Comparison of ENCODE assay signal across 10 mouse cellular contexts in genomic region chr5:102054511-102055093, GRCm38 (mm10). TPM values are rescaled to one million over a fixed set of nuclear protein-coding genes. Genes with fewer than 3 reads are reported as not detected.
DNase-seq lines count a peak whose midpoint lies in the region; ATAC-seq lines count a peak whose summit lies in the region.
"Had no signal": no experiment of that assay in that cellular context is flagged by ENCODE, and none has a peak within 500 bp of the region (broad histone marks: within the 10 kb centered on the region; RNA-seq: fewer than 3 reads in every experiment).

No protein-coding gene starts in this region.

- H3K27ac ChIP-seq in liver, embryonic 12.5 days, result no peak overlapping the region
- peak overlapping the region; percentile 78 for H3K27ac ChIP-seq in kidney, embryonic 14.5 days (ENCODE audit: low read depth, low read length)
- H3K27ac ChIP-seq: liver, embryonic 13.5 days had no signal

- no peaks in the 10 kb centered on the region for H3K9me3 ChIP-seq in liver, embryonic 12.5 days (replicated peaks)
- no peaks in the 10 kb centered on the region for H3K9me3 ChIP-seq in kidney, embryonic 14.5 days (ENCODE audit: control insufficient read depth, low read length)
- H3K9me3 ChIP-seq: liver, embryonic 13.5 days had no signal

- H3K4me3 ChIP-seq in liver, embryonic 12.5 days, result no peak overlapping the region
- no peak overlapping the region for H3K4me3 ChIP-seq in kidney, embryonic 14.5 days (ENCODE audit: low read length)
- H3K4me3 ChIP-seq: liver, embryonic 13.5 days had no signal

- H3K36me3 ChIP-seq in liver, embryonic 12.5 days, result no peaks in the 10 kb centered on the region
- no peaks in the 10 kb centered on the region for H3K36me3 ChIP-seq in kidney, embryonic 14.5 days (ENCODE audit: control insufficient read depth, insufficient read depth, low read length)

- peak; percentile 45 for DNase-seq in adrenal gland, adult 2 months
- no peak for DNase-seq in adrenal gland, postnatal 4 days (ENCODE audit: low spot score in 2 of 2)
- DNase-seq in liver, result no peak
- peak; percentile 40 for DNase-seq in lung, postnatal 25 days (ENCODE audit: low spot score)
- no peak for DNase-seq in spleen, postnatal 14 days (ENCODE audit: low spot score in 2 of 2)
- DNase-seq: liver, embryonic 13.5 days; right cerebral cortex, postnatal 25 days had no signal

- no peak overlapping the region for H3K4me2 ChIP-seq in liver, embryonic 12.5 days
- no peak overlapping the region for H3K4me2 ChIP-seq in kidney, embryonic 14.5 days (replicated peaks; ENCODE audit: low read depth, low read length)
- H3K4me2 ChIP-seq: liver, embryonic 13.5 days had no signal

- H3K9ac ChIP-seq in liver, embryonic 12.5 days, result no peak overlapping the region
- no peak overlapping the region for H3K9ac ChIP-seq in kidney, embryonic 14.5 days (ENCODE audit: low read depth, low read length)
- H3K9ac ChIP-seq: liver, embryonic 13.5 days had no signal

- H3K27me3 ChIP-seq in liver, embryonic 12.5 days (replicated peaks), result no peaks in the 10 kb centered on the region
- H3K27me3 ChIP-seq in kidney, embryonic 14.5 days (ENCODE audit: control insufficient read depth, insufficient read depth, low read length), result no peaks in the 10 kb centered on the region
- H3K27me3 ChIP-seq: liver, embryonic 13.5 days had no signal

- WGBS in liver, embryonic 12.5 days (ENCODE audit: insufficient replicate concordance), result 51% methylated on average over 11 of the region's 11 CpGs
- 66% methylated on average over 11 of the region's 11 CpGs for WGBS in kidney, embryonic 14.5 days

- H3K4me1 ChIP-seq in liver, embryonic 12.5 days, result peaks cover 64% of the 10 kb centered on the region
- H3K4me1 ChIP-seq in kidney, embryonic 14.5 days (ENCODE audit: control insufficient read depth, insufficient read depth, low read length), result peaks cover 27% of the 10 kb centered on the region

- peak; percentile 22; the same call in 1 of the 2 replicates for ATAC-seq in liver, embryonic 12.5 days
- ATAC-seq in kidney, embryonic 14.5 days (ENCODE audit: low FRiP score, low TSS enrichment), result no peak
- ATAC-seq in CD4-positive, CD25-positive, alpha-beta regulatory T cell, adult 4 months, result no peak

RNA-seq across cellular contexts. Expression of gene Wdfy3, which starts 15.1 kb away (rescaled TPM):
- 10 to 100 TPM; 34.8 to 42.0 TPM for total RNA-seq in adrenal gland, adult 2 months (2021)
- 22.5 and 25.1 TPM in 2 replicates for polyA plus RNA-seq in adrenal gland, adult 2 months (2012; rRNA removed)
- 10 to 100 TPM; 52.6 to 58.6 TPM for total RNA-seq in adrenal gland, postnatal 4 days (2021)
- polyA plus RNA-seq in liver, embryonic 12.5 days (2016; fragmentation: Nextera tagmentation; extraction: Ambion mirVana), result 7.4 and 7.8 TPM in 2 replicates
- polyA plus RNA-seq in kidney, embryonic 14.5 days (2014; fragmentation: Nextera tagmentation; extraction: Ambion mirVana), result 20.2 and 27.7 TPM in 2 replicates
- polyA plus RNA-seq in CD4-positive, CD25-positive, alpha-beta regulatory T cell, adult 4 months (2017; shearing (Covaris generic)), result under 1 TPM in 1 of 2 experiments, not detected in 1; 0.03 TPM

Comparison
In these comparisons a context has a peak if more than half of its experiments do, and no peak if none do; other contexts are left out.
1. DNase-seq: peak in adrenal gland, adult 2 months (single experiment) and lung, postnatal 25 days (single experiment); none in adrenal gland, postnatal 4 days (0 of 2), liver (single experiment) and spleen, postnatal 14 days (0 of 2).